Mouse (Mus musculus): ENCODE measurements around the gene Smoc1. TPM values are rescaled to one million over a fixed set of nuclear protein-coding genes. Genes with fewer than 3 reads are reported as not detected.

Gene Smoc1
- polyA plus RNA-seq, 1 experiment from 2014 or later, result 2.3 TPM

DNA sequence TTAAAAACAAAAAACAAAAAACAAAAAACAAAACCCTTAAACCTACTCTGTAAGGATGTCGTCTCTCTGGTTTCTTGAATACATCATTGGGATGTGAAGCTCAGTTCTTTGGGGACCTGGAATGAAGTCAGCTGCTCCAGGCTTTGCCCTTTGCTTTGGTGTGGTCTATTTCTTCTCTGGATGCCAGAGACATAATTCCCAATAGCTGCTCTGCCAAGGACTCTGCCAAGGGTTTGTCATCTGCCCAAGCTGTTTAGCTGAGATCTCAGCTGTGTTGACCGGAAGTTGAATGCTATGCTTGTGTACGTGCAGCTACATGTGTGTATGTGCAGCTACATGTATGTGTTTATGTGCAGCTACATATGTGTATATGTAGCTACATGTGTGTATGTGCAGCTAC, 83.4 kb downstream of the Smoc1 start:
- WGBS, result 90% methylated on average over 3 of the region's 3 CpGs
- H3K9ac ChIP-seq, result no peak overlapping the region
- no peaks in the 10 kb centered on the region for H3K9me3 ChIP-seq (replicated peaks)
- H3K27ac ChIP-seq, result no peak overlapping the region
- H3K27me3 ChIP-seq, result no peaks in the 10 kb centered on the region
- ATAC-seq (replicated peaks; ENCODE audit: low FRiP score), result no peak
- H3K4me2 ChIP-seq, result no peak overlapping the region
- H3K36me3 ChIP-seq, result no peaks in the 10 kb centered on the region
- no peak overlapping the region for H3K4me3 ChIP-seq (replicated peaks)
- H3K4me1 ChIP-seq, result no peaks in the 10 kb centered on the region; the same call in 1 of the 2 replicates

DNA sequence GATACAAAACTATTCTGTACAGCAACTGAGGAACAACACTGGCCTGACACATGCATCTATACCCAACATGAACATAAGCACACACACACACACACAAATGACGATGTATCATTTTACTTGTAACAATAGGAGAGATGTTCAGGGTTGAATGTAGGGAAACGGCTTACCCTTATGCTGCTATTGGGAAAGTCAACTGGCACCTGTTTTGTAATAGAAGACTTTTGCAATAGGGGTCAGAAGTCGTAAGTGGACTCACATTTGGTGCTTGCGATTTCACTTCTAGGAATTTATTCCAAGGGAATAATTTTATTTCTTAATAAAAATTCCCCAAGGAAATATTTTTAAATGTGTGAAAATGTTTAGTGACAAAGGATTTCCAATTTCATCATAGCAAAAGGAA, 85.7 kb downstream of the Smoc1 start:
- Histone ChIP-seq H3K27me3 (no peaks in the 10 kb centered on the region), H3K4me2 (no peak overlapping the region), H3K9me3 (replicated peaks) (no peaks in the 10 kb centered on the region), H3K27ac (no peak overlapping the region), H3K4me1 (no peaks in the 10 kb centered on the region; the same call in 1 of the 2 replicates), H3K4me3 (replicated peaks) (no peak overlapping the region), H3K9ac (no peak overlapping the region), H3K36me3 (no peaks in the 10 kb centered on the region)
- no peak for ATAC-seq (replicated peaks; ENCODE audit: low FRiP score)
- 90% methylated on average over 4 of the region's 4 CpGs for WGBS

DNA sequence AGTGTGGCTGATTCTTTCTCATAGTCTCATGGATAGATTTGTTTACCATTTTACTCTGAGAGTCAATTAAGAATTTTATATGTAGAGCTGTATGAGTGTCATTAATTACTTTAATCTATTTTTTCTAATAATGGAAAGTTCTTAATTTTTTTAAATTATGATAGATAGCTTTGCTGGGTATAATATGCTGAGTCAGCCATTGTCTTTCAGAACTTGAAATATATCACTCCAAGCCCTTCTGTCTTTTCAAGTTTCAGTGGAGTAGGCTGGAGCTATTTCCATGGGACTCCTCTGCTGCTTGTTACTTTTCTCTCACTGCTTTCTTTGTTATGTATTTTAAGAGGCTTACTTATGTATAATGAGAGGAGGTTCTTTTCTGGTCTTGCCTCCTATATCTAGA, 93.7 kb downstream of the Smoc1 start:
- H3K9me3 ChIP-seq (replicated peaks), result peaks cover 5% of the 10 kb centered on the region; the same call in 1 of the 2 replicates
- no peak for ATAC-seq (replicated peaks; ENCODE audit: low FRiP score)
- H3K27ac ChIP-seq, result no peak overlapping the region
- no peak overlapping the region for H3K4me2 ChIP-seq
- no peak overlapping the region for H3K9ac ChIP-seq
- no peaks in the 10 kb centered on the region for H3K4me1 ChIP-seq
- H3K4me3 ChIP-seq (replicated peaks), result no peak overlapping the region
- no peaks in the 10 kb centered on the region for H3K27me3 ChIP-seq
- H3K36me3 ChIP-seq, result no peaks in the 10 kb centered on the region

DNA sequence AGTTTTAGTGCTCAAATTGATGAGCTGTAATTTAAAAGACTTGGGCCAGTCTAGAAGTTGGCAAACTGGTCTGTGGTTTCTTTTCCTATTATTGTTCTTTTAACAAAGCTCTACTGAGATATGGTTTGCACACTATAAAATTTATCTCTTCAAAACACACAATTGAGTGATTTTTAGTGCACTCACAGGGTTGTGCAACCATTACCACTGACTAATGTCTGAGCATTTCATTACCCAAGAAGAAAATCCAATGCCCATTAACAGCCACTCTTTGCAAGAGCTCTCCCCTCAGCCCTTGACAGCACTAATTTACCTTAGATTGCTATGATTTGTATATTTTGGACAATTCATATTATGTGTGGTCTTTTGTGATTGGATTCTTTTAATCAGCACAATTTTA, 97.2 kb downstream of the Smoc1 start:
- Histone ChIP-seq H3K4me1 (no peaks in the 10 kb centered on the region), H3K27me3 (no peaks in the 10 kb centered on the region), H3K4me2 (no peak overlapping the region), H3K9ac (no peak overlapping the region), H3K4me3 (replicated peaks) (no peak overlapping the region), H3K27ac (no peak overlapping the region), H3K9me3 (replicated peaks) (peaks cover 5% of the 10 kb centered on the region; the same call in 1 of the 2 replicates), H3K36me3 (no peaks in the 10 kb centered on the region)
- no peak for ATAC-seq (replicated peaks; ENCODE audit: low FRiP score)

GRCm38 (mm10) chr12:81126842-81127241, 100.2 kb downstream of the Smoc1 start:
- Histone ChIP-seq H3K4me1 (no peaks in the 10 kb centered on the region), H3K9ac (no peak overlapping the region), H3K4me2 (no peak overlapping the region), H3K9me3 (replicated peaks) (no peaks in the 10 kb centered on the region), H3K4me3 (replicated peaks) (no peak overlapping the region), H3K27me3 (no peaks in the 10 kb centered on the region), H3K27ac (no peak overlapping the region), H3K36me3 (no peaks in the 10 kb centered on the region)
- ATAC-seq (replicated peaks; ENCODE audit: low FRiP score), result no peak
- WGBS, result 83% methylated on average over 3 of the region's 3 CpGs

- 83% methylated on average over 5 of the region's 5 CpGs for WGBS
- no peak for ATAC-seq (replicated peaks; ENCODE audit: low FRiP score)
- H3K4me2 ChIP-seq, result no peak overlapping the region
- H3K4me3 ChIP-seq (replicated peaks), result no peak overlapping the region
- no peak overlapping the region for H3K27ac ChIP-seq
- H3K9ac ChIP-seq, result no peak overlapping the region
- no peaks in the 10 kb centered on the region for H3K9me3 ChIP-seq (replicated peaks)
- no peaks in the 10 kb centered on the region for H3K4me1 ChIP-seq
- H3K27me3 ChIP-seq, result peaks cover 7% of the 10 kb centered on the region
- H3K36me3 ChIP-seq, result no peaks in the 10 kb centered on the region
These were observed 102.1 kb downstream of the Smoc1 start for GRCm38 (mm10) chr12:81128693-81129092.

DNA sequence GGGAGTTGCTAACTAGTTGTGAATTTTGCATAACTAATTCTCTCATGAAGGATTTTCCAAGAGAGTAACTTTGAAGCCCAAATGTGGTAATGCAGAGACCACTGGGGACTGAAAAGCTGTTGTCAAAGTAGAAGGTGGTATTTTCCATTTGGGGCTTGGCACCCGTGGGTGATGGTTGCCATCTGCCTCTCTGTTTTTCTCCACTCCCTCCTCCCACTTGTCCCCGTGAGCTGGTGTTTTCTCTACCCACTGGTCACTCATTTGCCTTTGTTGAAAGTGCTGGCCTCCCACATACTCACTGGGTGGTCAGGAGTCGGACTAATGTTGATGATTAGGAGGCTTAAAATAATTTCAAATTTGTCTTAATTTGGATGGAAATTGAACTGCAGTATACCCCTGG, 104.1 kb downstream of the Smoc1 start:
- Histone ChIP-seq H3K4me3 (replicated peaks) (no peak overlapping the region), H3K4me2 (no peak overlapping the region), H3K9me3 (replicated peaks) (no peaks in the 10 kb centered on the region), H3K36me3 (no peaks in the 10 kb centered on the region), H3K27me3 (peaks cover 25% of the 10 kb centered on the region), H3K27ac (no peak overlapping the region), H3K9ac (no peak overlapping the region), H3K4me1 (no peaks in the 10 kb centered on the region)
- WGBS, result 18% methylated on average over 3 of the region's 3 CpGs
- ATAC-seq (replicated peaks; ENCODE audit: low FRiP score), result no peak

DNA sequence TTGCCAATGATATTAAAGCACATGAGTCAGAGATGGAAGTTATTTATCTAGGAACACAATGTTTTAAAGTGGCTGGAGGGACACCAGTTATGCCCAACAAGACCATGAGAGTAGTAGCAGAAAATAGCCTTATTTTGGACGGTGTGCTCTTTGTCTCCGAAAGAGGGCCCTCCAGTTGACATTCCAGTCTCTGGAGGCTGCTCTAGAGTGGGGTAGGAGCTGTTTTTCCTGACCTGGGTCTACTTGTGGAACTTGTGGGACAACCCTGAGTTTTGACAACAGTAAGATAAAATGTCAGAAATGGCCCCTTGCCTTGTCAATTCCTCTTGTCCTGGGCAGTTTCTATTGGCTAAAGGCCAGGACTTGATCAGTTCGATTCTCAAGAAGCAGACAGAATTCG, 104.5 kb downstream of the Smoc1 start:
- no peaks in the 10 kb centered on the region for H3K36me3 ChIP-seq
- peaks cover 30% of the 10 kb centered on the region for H3K27me3 ChIP-seq
- no peak overlapping the region for H3K27ac ChIP-seq
- ATAC-seq (replicated peaks; ENCODE audit: low FRiP score), result no peak
- H3K9ac ChIP-seq, result no peak overlapping the region
- no peak overlapping the region for H3K4me3 ChIP-seq (replicated peaks)
- WGBS, result 65% methylated on average over 4 of the region's 4 CpGs
- no peaks in the 10 kb centered on the region for H3K9me3 ChIP-seq (replicated peaks)
- H3K4me1 ChIP-seq, result no peaks in the 10 kb centered on the region
- H3K4me2 ChIP-seq, result no peak overlapping the region

- no peaks in the 10 kb centered on the region for H3K9me3 ChIP-seq (replicated peaks)
- no peak overlapping the region for H3K4me2 ChIP-seq
- 62% methylated on average over 4 of the region's 4 CpGs for WGBS
- H3K9ac ChIP-seq, result no peak overlapping the region
- no peak overlapping the region for H3K27ac ChIP-seq
- H3K36me3 ChIP-seq, result no peaks in the 10 kb centered on the region
- H3K27me3 ChIP-seq, result peaks cover 30% of the 10 kb centered on the region
- ATAC-seq (replicated peaks; ENCODE audit: low FRiP score), result no peak
- H3K4me3 ChIP-seq (replicated peaks), result no peak overlapping the region
- H3K4me1 ChIP-seq, result no peaks in the 10 kb centered on the region
These were observed 106.6 kb downstream of the Smoc1 start for GRCm38 (mm10) chr12:81133055-81133665.

DNA sequence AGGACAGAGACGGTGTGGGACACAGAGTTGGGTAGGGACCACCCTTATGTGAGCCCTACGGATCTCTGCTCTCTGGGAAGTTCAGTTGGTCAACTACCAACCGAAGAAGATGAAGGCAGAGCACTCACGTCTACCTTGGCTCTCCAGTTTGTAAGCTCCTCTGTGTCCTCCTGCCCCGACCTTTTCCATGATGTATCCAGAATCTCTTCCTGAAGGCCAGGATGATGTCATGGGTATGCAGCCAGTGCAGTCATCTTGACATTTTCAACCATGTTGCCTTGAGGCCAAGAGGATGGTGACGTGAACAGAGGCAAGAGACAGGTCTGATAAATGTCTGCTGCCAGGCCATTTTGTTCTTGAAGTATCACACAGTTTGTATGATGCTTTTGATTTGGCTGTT, 111.6 kb downstream of the Smoc1 start:
- Histone ChIP-seq H3K9me3 (replicated peaks) (no peaks in the 10 kb centered on the region), H3K4me2 (no peak overlapping the region), H3K27me3 (peaks cover 53% of the 10 kb centered on the region), H3K27ac (no peak overlapping the region), H3K9ac (no peak overlapping the region), H3K4me1 (peaks cover 6% of the 10 kb centered on the region; the same call in 1 of the 2 replicates), H3K36me3 (no peaks in the 10 kb centered on the region), H3K4me3 (replicated peaks) (no peak overlapping the region)
- ATAC-seq (replicated peaks; ENCODE audit: low FRiP score), result no peak
- 93% methylated on average over 6 of the region's 6 CpGs for WGBS

- Histone ChIP-seq H3K4me1 (peaks cover 6% of the 10 kb centered on the region; the same call in 1 of the 2 replicates), H3K36me3 (no peaks in the 10 kb centered on the region), H3K9ac (no peak overlapping the region), H3K27ac (no peak overlapping the region), H3K9me3 (replicated peaks) (no peaks in the 10 kb centered on the region), H3K27me3 (peaks cover 53% of the 10 kb centered on the region), H3K4me3 (replicated peaks) (no peak overlapping the region), H3K4me2 (no peak overlapping the region)
- ATAC-seq (replicated peaks; ENCODE audit: low FRiP score), result no peak
- 89% methylated on average over 6 of the region's 6 CpGs for WGBS
These were observed 112.9 kb downstream of the Smoc1 start for GRCm38 (mm10) chr12:81139463-81139862.

- no peak for ATAC-seq (replicated peaks; ENCODE audit: low FRiP score)
- no peak overlapping the region for H3K27ac ChIP-seq
- 42% methylated on average over 9 of the region's 9 CpGs for WGBS
- no peaks in the 10 kb centered on the region for H3K9me3 ChIP-seq (replicated peaks)
- H3K36me3 ChIP-seq, result no peaks in the 10 kb centered on the region
- H3K4me2 ChIP-seq, result no peak overlapping the region
- H3K27me3 ChIP-seq, result peaks cover 40% of the 10 kb centered on the region
- peaks cover 6% of the 10 kb centered on the region; the same call in 1 of the 2 replicates for H3K4me1 ChIP-seq
- H3K9ac ChIP-seq, result no peak overlapping the region
- no peak overlapping the region for H3K4me3 ChIP-seq (replicated peaks)
These were observed 114.2 kb downstream of the Smoc1 start for GRCm38 (mm10) chr12:81140594-81141328.

All from kidney, embryonic 15.5 days (tissue).